Mouse (Mus musculus) forebrain, embryonic 15.5 days (tissue): ENCODE data around the gene Fbxo17. TPM values are rescaled to one million over a fixed set of nuclear protein-coding genes. Genes with fewer than 3 reads are reported as not detected.

Experiments
- ATAC-seq: fragments of 200-750 bp; cut with Nextera tagmentation; replicated peaks from 2 replicates; pipeline ENCODE4 v1.8.0; 2017; ENCODE audit warnings: mild to moderate bottlenecking, moderate TSS enrichment, moderate library complexity
- H3K27ac ChIP-seq: fragments of 300-500 bp; sonication (generic); replicated peaks from 2 replicates; pipeline ENCODE4 v1.5.1; 2015; ENCODE audit warnings: mild to moderate bottlenecking, inconsistent platforms
- H3K27me3 ChIP-seq: fragments of 300-500 bp; sonication (generic); 2 replicates; pipeline ENCODE4 v1.6.1; 2015; ENCODE audit warnings: inconsistent platforms
- H3K36me3 ChIP-seq: fragments of 300-500 bp; sonication (generic); 2 replicates; pipeline ENCODE4 v1.6.1; 2015; ENCODE audit warnings: mild to moderate bottlenecking, inconsistent platforms
- H3K4me1 ChIP-seq: fragments of 300-500 bp; sonication (generic); 2 replicates; pipeline ENCODE4 v1.6.1; 2015; ENCODE audit warnings: inconsistent platforms
- H3K4me2 ChIP-seq: fragments of 300-500 bp; sonication (generic); replicated peaks from 2 replicates; pipeline ENCODE4 v1.6.1; 2015; ENCODE audit warnings: mild to moderate bottlenecking, inconsistent platforms
- H3K4me3 ChIP-seq: fragments of 300-500 bp; sonication (generic); 2 replicates; pipeline ENCODE4 v1.5.1; 2015; ENCODE audit warnings: mild to moderate bottlenecking, inconsistent platforms
- H3K9ac ChIP-seq: fragments of 300-500 bp; sonication (generic); replicated peaks from 2 replicates; pipeline ENCODE4 v1.6.1; 2015; ENCODE audit warnings: mild to moderate bottlenecking, inconsistent platforms
- H3K9me3 ChIP-seq: fragments of 300-500 bp; sonication (generic); 2 replicates; pipeline ENCODE4 v1.6.1; 2016; ENCODE audit warnings: inconsistent platforms
- WGBS: fragments of 180-500 bp; shearing (Covaris S2); methylation state at CpG from one replicate; pipeline ENCODE4 v1.1.7; 2015; ENCODE audit warnings: mixed read lengths; 5-methylcytosine and 5-hydroxymethylcytosine counted together
- polyA plus RNA-seq: library from polyadenylated mRNA; unstranded; fragments of >200 nt; fragmentation: Nextera tagmentation; extraction: Ambion mirVana; gene quantifications from 2 replicates; pipeline ENCODE4 v1.2.1, GENCODE M21; 2015

The Fbxo17 gene
- polyA plus RNA-seq, 1 experiment from 2014 or later: 3.3 TPM

GRCm38 (mm10) chr7:28771867-28772266 is 55.3 kb downstream of the Fbxo17 start:
- Histone ChIP-seq H3K27ac (no peak overlapping the region), H3K27me3 (no peaks in the 10 kb centered on the region), H3K4me3 (no peak overlapping the region), H3K9me3 (no peaks in the 10 kb centered on the region), H3K36me3 (0 out of 2 replicates have a peak, but pooled peaks cover 5% of the 10 kb centered on the region), H3K4me2 (no peak overlapping the region), H3K9ac (no peak overlapping the region), H3K4me1 (peaks cover 15% of the 10 kb centered on the region)
- no peak for ATAC-seq
- 90% methylated on average over 11 of the region's 11 CpGs for WGBS

DNA sequence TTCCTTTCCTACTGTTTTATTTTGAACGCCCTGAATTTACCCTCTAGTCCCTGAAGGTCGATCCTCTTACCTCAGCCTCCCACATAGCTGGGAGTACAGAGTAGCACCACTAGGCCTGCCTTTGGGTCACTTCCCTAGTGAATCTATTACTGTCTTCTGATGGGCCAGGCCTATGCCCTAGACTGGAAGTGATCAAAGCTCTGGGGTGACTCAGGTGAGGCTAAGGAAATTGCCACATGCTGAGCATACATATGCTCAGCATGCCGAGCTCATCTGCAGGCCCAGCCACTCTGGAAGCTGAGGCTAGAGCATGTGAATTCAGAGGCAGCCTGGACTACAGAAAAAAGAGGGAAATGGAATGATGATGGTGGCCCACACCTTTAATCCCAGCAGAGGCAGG is 56.6 kb downstream of the Fbxo17 start:
- no peak for ATAC-seq
- Histone ChIP-seq H3K4me2 (no peak overlapping the region), H3K9me3 (no peaks in the 10 kb centered on the region), H3K9ac (no peak overlapping the region), H3K4me1 (peaks cover 3% of the 10 kb centered on the region), H3K27me3 (no peaks in the 10 kb centered on the region), H3K4me3 (no peak overlapping the region), H3K36me3 (0 out of 2 replicates have a peak, but pooled peaks cover 8% of the 10 kb centered on the region), H3K27ac (no peak overlapping the region)
- WGBS: 71% methylated on average over 3 of the region's 3 CpGs

DNA sequence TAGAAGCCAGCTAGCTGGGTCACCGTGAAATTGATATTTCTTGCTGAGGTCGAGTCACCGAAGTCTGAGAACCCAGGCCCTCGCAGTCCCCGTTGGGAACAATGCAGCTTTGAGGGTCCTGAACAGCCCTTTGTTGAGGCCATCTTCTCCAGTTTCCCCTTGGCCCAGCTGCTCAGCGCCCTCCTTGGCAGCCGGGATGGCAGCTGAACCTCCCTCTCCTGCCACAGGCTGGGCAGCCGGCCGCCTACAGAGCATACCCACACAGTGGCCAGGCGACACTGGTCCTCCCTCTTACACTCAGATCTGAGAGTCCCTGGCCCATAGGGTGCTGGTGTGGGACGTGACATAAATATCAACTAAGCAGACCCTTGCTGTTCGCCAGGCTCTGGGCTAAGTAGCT is 57.6 kb downstream of the Fbxo17 start:
- WGBS: 74% methylated on average over 12 of the region's 12 CpGs
- no peak overlapping the region for H3K4me2 ChIP-seq
- no peak for ATAC-seq
- H3K27me3 ChIP-seq: no peaks in the 10 kb centered on the region
- H3K4me3 ChIP-seq: no peak overlapping the region
- H3K27ac ChIP-seq: no peak overlapping the region
- H3K9ac ChIP-seq: no peak overlapping the region
- 0 out of 2 replicates have a peak, but pooled peaks cover 10% of the 10 kb centered on the region for H3K36me3 ChIP-seq
- H3K4me1 ChIP-seq: no peaks in the 10 kb centered on the region
- H3K9me3 ChIP-seq: no peaks in the 10 kb centered on the region

- H3K36me3 ChIP-seq: 0 out of 2 replicates have a peak, but pooled peaks cover 10% of the 10 kb centered on the region
- H3K9me3 ChIP-seq: no peaks in the 10 kb centered on the region
- peaks cover 1% of the 10 kb centered on the region for H3K4me1 ChIP-seq
- H3K27ac ChIP-seq: no peak overlapping the region
- no peak overlapping the region for H3K4me3 ChIP-seq
- H3K9ac ChIP-seq: no peak overlapping the region
- ATAC-seq: no peak
- no peak overlapping the region for H3K4me2 ChIP-seq
- WGBS: 81% methylated on average over 7 of the region's 7 CpGs
- H3K27me3 ChIP-seq: no peaks in the 10 kb centered on the region
Observed at GRCm38 (mm10) chr7:28775129-28775528, 58.5 kb downstream of the Fbxo17 start.

- Histone ChIP-seq H3K4me1 (peaks cover 4% of the 10 kb centered on the region), H3K36me3 (peaks cover 22% of the 10 kb centered on the region; the same call in 1 of the 2 replicates), H3K27me3 (no peaks in the 10 kb centered on the region), H3K4me2 (no peak overlapping the region), H3K27ac (no peak overlapping the region), H3K9ac (no peak overlapping the region), H3K4me3 (no peak overlapping the region), H3K9me3 (no peaks in the 10 kb centered on the region)
- no peak for ATAC-seq
- 88% methylated on average over 9 of the region's 9 CpGs for WGBS
Observed at GRCm38 (mm10) chr7:28778825-28779224, 62.2 kb downstream of the Fbxo17 start.

GRCm38 (mm10) chr7:28780067-28780658 is 63.6 kb downstream of the Fbxo17 start:
- ATAC-seq: peak; percentile 65
- no peak overlapping the region for H3K4me3 ChIP-seq
- no peaks in the 10 kb centered on the region for H3K27me3 ChIP-seq
- peaks cover 22% of the 10 kb centered on the region; the same call in 1 of the 2 replicates for H3K36me3 ChIP-seq
- H3K9me3 ChIP-seq: no peaks in the 10 kb centered on the region
- H3K4me1 ChIP-seq: peaks cover 4% of the 10 kb centered on the region
- H3K9ac ChIP-seq: no peak overlapping the region
- H3K27ac ChIP-seq: peak overlapping the region; percentile 55; the same call in 1 of the 2 replicates
- H3K4me2 ChIP-seq: no peak overlapping the region
- 43% methylated on average over 6 of the region's 6 CpGs for WGBS

DNA sequence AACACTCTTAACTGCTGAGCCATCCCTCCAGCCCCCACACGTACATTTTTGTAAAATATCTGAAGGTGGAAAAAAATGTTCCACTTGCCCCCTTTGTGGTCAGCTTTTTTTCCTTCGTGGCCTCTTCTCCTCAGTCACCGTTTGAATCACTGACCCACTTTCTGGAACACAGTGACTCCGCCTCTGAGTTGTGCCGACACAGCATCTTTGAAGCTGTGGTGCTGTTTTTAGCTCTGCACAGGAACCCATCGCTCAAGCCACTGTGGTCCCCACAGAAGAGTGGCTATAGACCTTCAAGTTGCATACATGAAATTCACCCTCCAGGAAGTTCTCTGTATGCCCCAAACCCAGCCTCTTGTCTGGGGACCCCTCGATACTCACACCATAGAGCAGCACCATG is 64.3 kb downstream of the Fbxo17 start:
- H3K9ac ChIP-seq: no peak overlapping the region
- no peaks in the 10 kb centered on the region for H3K9me3 ChIP-seq
- 88% methylated on average over 7 of the region's 7 CpGs for WGBS
- H3K4me3 ChIP-seq: no peak overlapping the region
- no peak for ATAC-seq
- H3K4me2 ChIP-seq: no peak overlapping the region
- peaks cover 4% of the 10 kb centered on the region for H3K4me1 ChIP-seq
- H3K27ac ChIP-seq: no peak overlapping the region
- H3K36me3 ChIP-seq: peaks cover 21% of the 10 kb centered on the region; the same call in 1 of the 2 replicates
- H3K27me3 ChIP-seq: no peaks in the 10 kb centered on the region

- no peak overlapping the region for H3K4me2 ChIP-seq
- ATAC-seq: no peak
- H3K27me3 ChIP-seq: no peaks in the 10 kb centered on the region
- H3K4me3 ChIP-seq: no peak overlapping the region
- H3K9me3 ChIP-seq: no peaks in the 10 kb centered on the region
- peaks cover 19% of the 10 kb centered on the region; the same call in 1 of the 2 replicates for H3K36me3 ChIP-seq
- no peak overlapping the region for H3K9ac ChIP-seq
- WGBS: 86% methylated on average over 8 of the region's 8 CpGs
- H3K4me1 ChIP-seq: peaks cover 4% of the 10 kb centered on the region
- no peak overlapping the region for H3K27ac ChIP-seq
Observed at GRCm38 (mm10) chr7:28781261-28781663, 64.7 kb downstream of the Fbxo17 start.

- H3K9ac ChIP-seq: no peak overlapping the region
- no peak overlapping the region for H3K4me2 ChIP-seq
- no peak overlapping the region for H3K27ac ChIP-seq
- no peak overlapping the region for H3K4me3 ChIP-seq
- H3K36me3 ChIP-seq: peaks cover 16% of the 10 kb centered on the region; the same call in 1 of the 2 replicates
- H3K4me1 ChIP-seq: peaks cover 3% of the 10 kb centered on the region
- WGBS: 74% methylated on average over 5 of the region's 5 CpGs
- H3K27me3 ChIP-seq: no peaks in the 10 kb centered on the region
- ATAC-seq: no peak
- H3K9me3 ChIP-seq: no peaks in the 10 kb centered on the region
Observed at GRCm38 (mm10) chr7:28785161-28785560, 68.6 kb downstream of the Fbxo17 start.

Other genes starting within 250 kb of the Fbxo17 start
- gene Ifnl2, start 206.3 kb upstream of the Fbxo17 start, polyA plus RNA-seq: not detected in 2 replicates
- not detected in 2 replicates for gene Ifnl3, start 194.0 kb upstream of the Fbxo17 start, polyA plus RNA-seq
- not detected in 2 replicates for gene Sycn, start 175.9 kb upstream of the Fbxo17 start, polyA plus RNA-seq
- not detected in 2 replicates for gene Nccrp1, start 169.6 kb upstream of the Fbxo17 start, polyA plus RNA-seq
- gene Samd4b, start 118.7 kb upstream of the Fbxo17 start, polyA plus RNA-seq: 24.3 and 25.7 TPM in 2 replicates
- gene Pak4, start 118.6 kb upstream of the Fbxo17 start, polyA plus RNA-seq: 28.9 and 30.0 TPM in 2 replicates
- not detected in 2 replicates for gene Acp7, start 85.5 kb upstream of the Fbxo17 start, polyA plus RNA-seq
- gene Fbxo27, start 24.0 kb upstream of the Fbxo17 start, polyA plus RNA-seq: 6.3 TPM in 2 replicates
- gene Mrps12, start 25.0 kb downstream of the Fbxo17 start, polyA plus RNA-seq: 109 and 113 TPM in 2 replicates
- gene Sars2, start 25.2 kb downstream of the Fbxo17 start, polyA plus RNA-seq: 18.5 and 18.6 TPM in 2 replicates
- 0.27 TPM in 1 of 2 replicates, not detected in the other for gene Ccer2, start 39.4 kb downstream of the Fbxo17 start, polyA plus RNA-seq
- 105 and 109 TPM in 2 replicates for gene Sirt2, start 49.9 kb downstream of the Fbxo17 start, polyA plus RNA-seq
- 59.0 and 62.0 TPM in 2 replicates for gene Nfkbib, start 50.7 kb downstream of the Fbxo17 start, polyA plus RNA-seq
- gene Rinl, start 72.2 kb downstream of the Fbxo17 start, polyA plus RNA-seq: 1.8 and 2.5 TPM in 2 replicates
- gene Hnrnpl, start 91.7 kb downstream of the Fbxo17 start, polyA plus RNA-seq: 231 and 243 TPM in 2 replicates
- gene Ech1, start 108.4 kb downstream of the Fbxo17 start, polyA plus RNA-seq: 85.2 and 86.5 TPM in 2 replicates
- 4.2 and 4.9 TPM in 2 replicates for gene Lgals4, start 117.0 kb downstream of the Fbxo17 start, polyA plus RNA-seq
- 2.6 and 3.5 TPM in 2 replicates for gene Lgals7, start 147.0 kb downstream of the Fbxo17 start, polyA plus RNA-seq
- 0.57 and 0.80 TPM in 2 replicates for gene Capn12, start 164.6 kb downstream of the Fbxo17 start, polyA plus RNA-seq
- gene Actn4, start 245.5 kb downstream of the Fbxo17 start, polyA plus RNA-seq: 134 TPM in 2 replicates